Mouse (Mus musculus): ENCODE results near the gene Fuk. TPM values are rescaled to one million over a fixed set of nuclear protein-coding genes. Genes with fewer than 3 reads are reported as not detected.
"Not testable (repeated sequence)": the region's sequence is repeated elsewhere in the genome, so short reads cannot be mapped to it uniquely, and the experiment has no call there.

Fuk gene
- polyA plus RNA-seq, 1 experiment from 2014 or later: 7.1 TPM

- no peak overlapping the region for H3K9ac ChIP-seq
- no peak overlapping the region for H3K27ac ChIP-seq (replicated peaks)
- H3K4me2 ChIP-seq: no peak overlapping the region
- WGBS: 91% methylated on average over 5 of the region's 5 CpGs
- peaks cover 86% of the 10 kb centered on the region for H3K36me3 ChIP-seq
- H3K27me3 ChIP-seq: no peaks in the 10 kb centered on the region
- no peak for ATAC-seq (ENCODE audit: low FRiP score, low read depth)
- no peaks in the 10 kb centered on the region for H3K9me3 ChIP-seq
- H3K4me1 ChIP-seq (replicated peaks): no peaks in the 10 kb centered on the region
- no peak overlapping the region for H3K4me3 ChIP-seq
Measured at GRCm38 (mm10) chr8:110856760-110857461, 45.4 kb downstream of the Fuk start.

- WGBS: 95% methylated on average over 4 of the region's 4 CpGs
- not testable (repeated sequence) for H3K4me2 ChIP-seq; ATAC-seq (ENCODE audit: low FRiP score, low read depth); H3K27me3 ChIP-seq; H3K4me1 ChIP-seq (replicated peaks); H3K9me3 ChIP-seq; H3K27ac ChIP-seq (replicated peaks); H3K9ac ChIP-seq; H3K4me3 ChIP-seq
- H3K36me3 ChIP-seq: peaks cover 92% of the 10 kb centered on the region
Measured at GRCm38 (mm10) chr8:110856073-110856472, 46.2 kb downstream of the Fuk start.

- H3K9ac ChIP-seq: no peak overlapping the region
- 96% methylated on average over 10 of the region's 10 CpGs for WGBS
- H3K36me3 ChIP-seq: peaks cover 66% of the 10 kb centered on the region
- no peak for ATAC-seq (ENCODE audit: low FRiP score, low read depth)
- H3K4me2 ChIP-seq: no peak overlapping the region
- H3K4me3 ChIP-seq: no peak overlapping the region
- H3K27me3 ChIP-seq: no peaks in the 10 kb centered on the region
- no peaks in the 10 kb centered on the region for H3K9me3 ChIP-seq
- no peak overlapping the region for H3K27ac ChIP-seq (replicated peaks)
- H3K4me1 ChIP-seq (replicated peaks): peaks cover 11% of the 10 kb centered on the region
Measured at GRCm38 (mm10) chr8:110851186-110851585, 51.1 kb downstream of the Fuk start.

- no peaks in the 10 kb centered on the region for H3K27me3 ChIP-seq
- WGBS: 70% methylated on average over 14 of the region's 14 CpGs
- H3K27ac ChIP-seq (replicated peaks): no peak overlapping the region
- H3K4me1 ChIP-seq (replicated peaks): peaks cover 30% of the 10 kb centered on the region
- H3K36me3 ChIP-seq: peaks cover 48% of the 10 kb centered on the region
- peak overlapping the region; percentile 95; the same call in 1 of the 2 replicates for H3K9ac ChIP-seq
- peak overlapping the region; percentile 90 for H3K4me2 ChIP-seq
- ATAC-seq (ENCODE audit: low FRiP score, low read depth): no peak
- H3K4me3 ChIP-seq: peak overlapping the region; percentile 82
- no peaks in the 10 kb centered on the region for H3K9me3 ChIP-seq
Measured at GRCm38 (mm10) chr8:110847645-110848495, 54.4 kb downstream of the Fuk start.

- Histone ChIP-seq H3K27me3 (no peaks in the 10 kb centered on the region), H3K4me1 (replicated peaks) (peaks cover 30% of the 10 kb centered on the region), H3K4me3 (peak overlapping the region; percentile 82), H3K4me2 (peak overlapping the region; percentile 90), H3K9me3 (no peaks in the 10 kb centered on the region), H3K36me3 (peaks cover 48% of the 10 kb centered on the region), H3K27ac (replicated peaks) (peak overlapping the region; percentile 92), H3K9ac (peak overlapping the region; percentile 95)
- 3% methylated on average over 13 of the region's 13 CpGs for WGBS
- ATAC-seq (ENCODE audit: low FRiP score, low read depth): peak; percentile 56
Measured at GRCm38 (mm10) chr8:110847171-110847549, 55.1 kb downstream of the Fuk start.

GRCm38 (mm10) chr8:110846405-110847170 lies 55.7 kb downstream of the Fuk start, which contains the start of the genes Cog4 and Sf3b3:
Cog4 (plus strand) TSS chr8:110846600.
Sf3b3 (minus strand) TSS chr8:110846787.
- under 1% methylated on average over 53 of the region's 53 CpGs for WGBS
- Histone ChIP-seq H3K27me3 (no peaks in the 10 kb centered on the region), H3K9ac (peak within 1 kb of the TSS; percentile 95), H3K9me3 (no peaks in the 10 kb centered on the region), H3K4me3 (peak within 1 kb of the TSS; percentile 82), H3K27ac (replicated peaks) (peak within 1 kb of the TSS; percentile 92), H3K36me3 (peaks cover 45% of the 10 kb centered on the region), H3K4me2 (peak within 1 kb of the TSS; percentile 90), H3K4me1 (replicated peaks) (peaks cover 30% of the 10 kb centered on the region)
- peak; percentile 89 for ATAC-seq (ENCODE audit: low FRiP score, low read depth)

GRCm38 (mm10) chr8:110845821-110846404 lies 56.4 kb downstream of the Fuk start:
- Histone ChIP-seq H3K9ac (peak overlapping the region; percentile 95), H3K9me3 (no peaks in the 10 kb centered on the region), H3K4me3 (peak overlapping the region; percentile 82), H3K4me2 (peak overlapping the region; percentile 90), H3K36me3 (peaks cover 45% of the 10 kb centered on the region), H3K27me3 (no peaks in the 10 kb centered on the region), H3K4me1 (replicated peaks) (peaks cover 30% of the 10 kb centered on the region), H3K27ac (replicated peaks) (peak overlapping the region; percentile 92)
- no peak for ATAC-seq (ENCODE audit: low FRiP score, low read depth)
- 11% methylated on average over 17 of the region's 17 CpGs for WGBS

- Histone ChIP-seq H3K27ac (replicated peaks) (no peak overlapping the region), H3K4me1 (replicated peaks) (peaks cover 30% of the 10 kb centered on the region), H3K27me3 (no peaks in the 10 kb centered on the region), H3K4me3 (peak overlapping the region; percentile 82; the same call in 1 of the 2 replicates), H3K4me2 (peak overlapping the region; percentile 90), H3K9me3 (no peaks in the 10 kb centered on the region), H3K36me3 (peaks cover 45% of the 10 kb centered on the region), H3K9ac (no peak overlapping the region)
- 76% methylated on average over 3 of the region's 3 CpGs for WGBS
- no peak for ATAC-seq (ENCODE audit: low FRiP score, low read depth)
Measured at GRCm38 (mm10) chr8:110844941-110845340, 57.3 kb downstream of the Fuk start.

- no peak overlapping the region for H3K4me3 ChIP-seq
- ATAC-seq (ENCODE audit: low FRiP score, low read depth): no peak
- H3K9ac ChIP-seq: no peak overlapping the region
- peaks cover 28% of the 10 kb centered on the region for H3K4me1 ChIP-seq (replicated peaks)
- 84% methylated on average over 5 of the region's 5 CpGs for WGBS
- H3K27me3 ChIP-seq: no peaks in the 10 kb centered on the region
- H3K9me3 ChIP-seq: no peaks in the 10 kb centered on the region
- H3K4me2 ChIP-seq: no peak overlapping the region
- no peak overlapping the region for H3K27ac ChIP-seq (replicated peaks)
- peaks cover 58% of the 10 kb centered on the region for H3K36me3 ChIP-seq
Measured at GRCm38 (mm10) chr8:110843207-110843606, 59.1 kb downstream of the Fuk start.

GRCm38 (mm10) chr8:110842012-110842574 lies 60.2 kb downstream of the Fuk start:
- H3K27me3 ChIP-seq: no peaks in the 10 kb centered on the region
- no peak overlapping the region for H3K9ac ChIP-seq
- 95% methylated on average over 3 of the region's 3 CpGs for WGBS
- peaks cover 68% of the 10 kb centered on the region for H3K36me3 ChIP-seq
- peaks cover 19% of the 10 kb centered on the region for H3K4me1 ChIP-seq (replicated peaks)
- no peak overlapping the region for H3K27ac ChIP-seq (replicated peaks)
- ATAC-seq (ENCODE audit: low FRiP score, low read depth): no peak
- H3K4me3 ChIP-seq: no peak overlapping the region
- H3K4me2 ChIP-seq: no peak overlapping the region
- no peaks in the 10 kb centered on the region for H3K9me3 ChIP-seq

All from hindbrain, embryonic 15.5 days (tissue).